Mouse (Mus musculus) liver (tissue): ENCODE measurements around the gene Stip1.
A peak's percentile ranks its signal among the peaks of the same experiment; 100 is the strongest.
"Not testable (repeated sequence)": the region's sequence is repeated elsewhere in the genome, so short reads cannot be mapped to it uniquely, and the experiment has no call there.

Experiments
- DNase-seq: peaks from one replicate; pipeline ENCODE4 v3.0.0-alpha.2; 2020; ENCODE audit warnings: mixed read lengths

The Stip1 gene

GRCm38 (mm10) chr19:7039841-7040636 lies at the start of gene Stip1:
Gene Stip1 (minus strand): TSS chr19:7039967.
- peak; percentile 98 for DNase-seq

GRCm38 (mm10) chr19:7089050-7089449 lies 49.3 kb upstream of the Stip1 start:
- no peak for DNase-seq

- DNase-seq, result no peak
These were observed 48.8 kb upstream of the Stip1 start for GRCm38 (mm10) chr19:7088558-7088957.

DNA sequence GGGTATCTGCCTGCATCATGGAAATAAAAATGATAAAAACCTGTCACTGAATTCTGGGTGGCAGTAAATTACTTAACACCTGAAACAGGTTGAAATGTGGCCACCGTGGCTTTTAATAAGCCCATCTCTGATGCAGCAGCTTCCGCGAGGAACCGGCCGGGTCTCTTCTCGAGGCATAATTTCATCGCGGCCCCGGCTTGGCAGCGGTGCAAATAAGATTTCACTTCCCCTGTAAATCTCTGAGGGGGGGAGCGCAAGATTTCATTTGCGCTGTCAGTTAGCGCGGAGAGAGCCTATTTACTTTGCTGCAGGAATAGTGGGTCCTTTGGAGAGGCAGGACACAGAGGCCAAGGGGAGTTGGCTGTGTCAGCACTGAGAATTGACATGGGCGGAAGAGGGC lies 45.0 kb upstream of the Stip1 start:
- DNase-seq, result no peak

- no peak for DNase-seq
These were observed 43.4 kb upstream of the Stip1 start for GRCm38 (mm10) chr19:7083035-7083794.

- no peak for DNase-seq
These were observed 41.9 kb upstream of the Stip1 start for GRCm38 (mm10) chr19:7081516-7082266.

DNA sequence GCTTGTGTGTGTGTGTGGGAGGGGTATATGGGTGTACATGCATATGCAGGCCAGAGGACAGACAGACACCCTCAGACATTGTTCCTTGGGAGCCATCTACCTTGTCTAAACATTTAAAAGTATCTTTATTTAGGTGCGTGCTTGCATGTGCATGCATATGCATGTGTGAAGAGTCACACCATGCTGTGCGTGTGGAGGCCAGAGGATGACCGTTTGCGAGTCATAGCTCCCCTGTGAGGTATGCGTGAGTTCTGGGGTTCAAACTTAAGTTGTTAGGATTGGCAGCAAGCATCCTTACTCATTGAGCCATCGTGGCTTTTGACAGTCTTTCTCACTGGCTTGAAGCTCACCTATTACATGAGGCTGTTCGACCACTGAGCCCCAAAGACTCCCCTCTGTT lies 38.5 kb upstream of the Stip1 start:
- DNase-seq, result no peak

GRCm38 (mm10) chr19:7077666-7078065 lies 37.9 kb upstream of the Stip1 start:
- no peak for DNase-seq

GRCm38 (mm10) chr19:7075336-7075735 lies 35.6 kb upstream of the Stip1 start:
- DNase-seq, result not testable (repeated sequence)

DNA sequence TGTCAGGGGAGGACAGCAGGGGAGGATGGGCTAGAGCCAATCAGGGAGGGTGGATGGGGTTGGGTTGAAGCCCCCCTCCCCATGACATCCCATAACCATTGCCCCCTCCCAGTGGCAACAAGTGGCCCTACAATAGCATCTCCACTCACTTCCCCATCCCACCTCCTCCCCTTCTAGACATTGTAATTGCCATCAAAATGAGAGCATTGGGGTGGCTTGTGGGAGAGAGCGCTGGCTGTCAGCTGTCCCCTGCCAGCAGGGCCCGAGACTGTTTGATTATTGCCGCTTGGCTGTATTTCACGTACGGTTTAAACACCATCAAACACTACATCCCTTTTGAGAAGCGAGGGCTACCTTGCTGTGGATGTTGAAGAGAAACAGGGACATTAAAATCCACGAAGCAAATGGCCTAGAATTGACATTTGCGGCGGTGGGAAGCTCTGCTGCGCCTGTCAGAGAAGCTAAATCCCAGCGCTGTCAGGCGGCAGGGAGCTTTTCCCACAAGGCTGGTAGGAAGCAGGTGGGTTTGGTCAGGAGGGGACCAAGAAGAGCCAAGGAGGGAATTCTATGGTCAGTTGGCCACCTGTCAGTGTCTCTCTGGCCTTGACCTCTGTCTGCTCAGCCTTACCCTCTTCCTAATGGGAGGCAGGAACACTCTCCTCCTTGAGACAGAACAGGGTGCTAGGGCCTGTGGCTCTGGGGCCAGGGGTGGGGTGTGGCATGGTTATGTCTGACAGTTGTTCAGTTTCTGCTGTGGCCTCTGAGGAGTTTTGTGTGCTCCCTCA lies 34.4 kb upstream of the Stip1 start:
- no peak for DNase-seq

DNA sequence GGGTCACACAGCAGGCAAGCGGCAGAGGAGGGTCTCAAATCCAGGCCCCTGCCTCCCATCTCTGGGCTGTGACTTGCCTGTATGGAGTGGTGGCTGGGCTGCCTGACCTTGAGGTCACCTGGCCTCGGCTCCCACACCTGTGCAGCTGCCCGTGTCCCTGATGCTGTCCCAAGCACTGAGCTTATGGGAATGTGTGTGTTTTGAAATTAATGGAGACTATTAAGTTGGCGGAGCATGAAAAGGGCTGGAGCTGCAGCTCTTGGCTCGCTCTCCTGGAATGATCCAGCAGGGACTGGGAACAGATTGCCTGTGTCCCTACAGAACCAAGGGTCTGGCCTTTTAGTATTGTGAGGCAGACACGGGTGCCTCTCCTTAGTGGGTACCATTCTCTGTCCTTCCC lies 32.5 kb upstream of the Stip1 start:
- DNase-seq, result no peak

DNA sequence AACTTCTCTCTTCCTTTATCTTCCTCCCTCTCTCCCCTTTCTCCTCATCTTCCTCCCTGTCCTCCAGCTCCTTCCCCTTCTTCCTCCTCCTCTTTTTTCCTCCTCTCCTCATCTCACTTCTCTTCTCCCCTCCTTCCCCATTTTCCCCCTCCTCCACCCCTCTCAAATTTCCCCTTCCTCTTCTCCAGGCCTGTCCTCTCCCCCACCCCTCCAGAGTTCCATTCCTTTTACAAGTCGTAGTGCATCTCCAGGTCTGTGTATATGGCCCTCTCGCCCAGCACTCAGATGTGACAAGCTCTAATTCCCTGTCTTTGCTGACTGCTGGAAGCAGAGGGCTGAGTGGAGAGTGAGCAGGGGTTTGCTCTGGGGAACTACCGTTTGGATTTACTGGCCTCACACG lies 31.0 kb upstream of the Stip1 start:
- no peak for DNase-seq

- peak; percentile 32 for DNase-seq
These were observed 30.3 kb upstream of the Stip1 start for GRCm38 (mm10) chr19:7069781-7070763.

DNA sequence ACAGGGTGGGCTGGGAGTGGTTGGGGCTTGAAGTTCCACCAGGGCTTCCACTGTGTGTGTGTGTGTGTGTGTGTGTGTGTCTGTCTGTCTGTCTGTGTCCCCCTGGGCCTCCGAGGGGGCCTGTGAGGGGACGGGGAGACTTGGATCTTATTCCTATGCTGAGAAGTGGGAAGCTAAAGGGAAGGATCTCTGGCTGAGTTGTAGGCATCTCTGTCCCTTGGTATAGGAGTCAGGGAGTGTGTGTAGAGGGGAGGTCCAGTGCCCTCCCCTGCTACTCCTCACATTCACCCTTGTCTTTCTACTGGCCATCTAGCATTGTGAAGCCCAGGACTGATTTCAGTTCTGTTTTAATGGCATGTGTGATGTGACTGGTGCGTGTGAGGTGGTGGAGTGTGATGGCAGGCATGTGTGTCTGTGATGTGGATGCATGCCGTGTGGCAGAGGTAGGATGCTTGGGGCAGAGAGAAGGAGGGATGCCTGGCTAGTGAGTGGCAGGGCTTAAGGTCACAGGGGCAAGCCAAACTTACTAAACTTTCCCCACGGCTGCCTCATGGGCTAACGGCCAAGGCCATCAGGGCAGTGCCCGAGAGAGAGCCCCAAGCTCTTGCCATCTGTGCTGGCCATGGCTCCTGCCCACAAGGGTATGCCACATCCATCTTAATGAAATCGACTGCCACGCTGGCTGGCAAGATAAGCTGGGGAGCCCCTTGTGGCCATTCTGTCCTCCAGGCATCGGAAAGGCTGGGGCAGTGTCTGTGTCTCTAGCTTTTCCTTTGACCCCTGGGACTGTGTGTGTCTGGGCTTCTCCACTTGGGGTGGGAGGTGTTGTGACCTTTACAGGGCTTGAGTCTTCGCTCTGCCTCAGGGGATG lies 29.1 kb upstream of the Stip1 start:
- DNase-seq, result no peak

- DNase-seq, result peak; percentile 77
These were observed 28.4 kb upstream of the Stip1 start for GRCm38 (mm10) chr19:7068136-7068535.

- DNase-seq, result peak; percentile 71
These were observed 27.7 kb upstream of the Stip1 start for GRCm38 (mm10) chr19:7067344-7068050.

DNA sequence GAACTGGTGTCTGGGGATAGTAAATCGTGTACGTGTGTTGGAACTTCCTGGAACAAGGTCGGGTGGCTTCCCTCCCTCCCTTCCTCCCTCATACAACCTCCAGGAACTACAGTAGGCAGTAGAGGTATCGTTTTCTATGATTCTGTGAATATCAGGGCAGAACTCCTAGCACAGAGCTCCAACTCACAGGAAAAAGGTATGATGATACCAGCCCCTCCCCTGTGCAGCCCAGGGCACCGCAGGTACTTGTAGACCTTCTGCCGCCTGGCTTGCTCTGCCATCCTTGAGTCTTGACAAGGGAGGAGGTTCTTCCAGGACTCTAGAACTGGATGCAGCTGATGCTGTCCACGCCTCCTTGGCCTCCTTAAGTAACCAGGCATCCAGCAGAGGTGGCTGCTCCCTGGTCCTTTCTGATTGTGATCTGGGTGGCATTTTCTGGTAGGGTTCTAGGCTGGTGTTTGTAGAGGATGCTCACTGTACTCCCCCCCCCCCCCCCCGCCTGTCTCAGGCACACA lies 27.1 kb upstream of the Stip1 start:
- DNase-seq, result no peak

- DNase-seq, result peak; percentile 50
These were observed 26.5 kb upstream of the Stip1 start for GRCm38 (mm10) chr19:7066034-7066827.

- DNase-seq, result peak; percentile 86
These were observed 24.8 kb upstream of the Stip1 start for GRCm38 (mm10) chr19:7064571-7064970.
